Mouse (Mus musculus) erythroblast, embryonic 14.5 days (primary cell): Measurements from ENCODE around the gene Smagp. TPM values are rescaled to one million over a fixed set of nuclear protein-coding genes. Genes with fewer than 3 reads are reported as not detected.

Experiments used
- H3K27me3 ChIP-seq: 2 replicates; pipeline ENCODE4 v1.6.1; 2012; ENCODE audit warnings: inconsistent platforms; ENCODE audit not compliant: control insufficient read depth
- H3K36me3 ChIP-seq: 2 replicates; pipeline ENCODE4 v1.6.1; 2012; ENCODE audit warnings: mild to moderate bottlenecking, inconsistent platforms; ENCODE audit not compliant: control insufficient read depth
- H3K4me1 ChIP-seq: 2 replicates; pipeline ENCODE4 v1.6.1; 2012; ENCODE audit warnings: inconsistent platforms; ENCODE audit not compliant: control insufficient read depth
- H3K4me3 ChIP-seq: replicated peaks from 2 replicates; pipeline ENCODE3; 2012; ENCODE audit warnings: moderate library complexity, mild to moderate bottlenecking, inconsistent platforms
- H3K9me3 ChIP-seq: 2 replicates; pipeline ENCODE4 v1.6.1; 2012; ENCODE audit warnings: low read length, inconsistent platforms, mixed read lengths; ENCODE audit not compliant: control insufficient read depth
- GATA1 ChIP-seq: IDR thresholded peaks from 2 replicates; pipeline ENCODE4 v1.6.1; 2012; ENCODE audit warnings: low read length, inconsistent platforms, mixed read lengths
- TAL1 ChIP-seq: IDR thresholded peaks from 3 replicates; pipeline ENCODE4 v1.6.1; 2012; ENCODE audit warnings: low read length, inconsistent platforms, mixed read lengths
- polyA plus RNA-seq: library from polyadenylated mRNA; stranded (reverse); fragments of >175 nt; gene quantifications from 2 replicates; pipeline ENCODE4 v1.2.3, GENCODE M21; 2012

Smagp gene
- polyA plus RNA-seq, 1 experiment = 0.44 TPM

DNA sequence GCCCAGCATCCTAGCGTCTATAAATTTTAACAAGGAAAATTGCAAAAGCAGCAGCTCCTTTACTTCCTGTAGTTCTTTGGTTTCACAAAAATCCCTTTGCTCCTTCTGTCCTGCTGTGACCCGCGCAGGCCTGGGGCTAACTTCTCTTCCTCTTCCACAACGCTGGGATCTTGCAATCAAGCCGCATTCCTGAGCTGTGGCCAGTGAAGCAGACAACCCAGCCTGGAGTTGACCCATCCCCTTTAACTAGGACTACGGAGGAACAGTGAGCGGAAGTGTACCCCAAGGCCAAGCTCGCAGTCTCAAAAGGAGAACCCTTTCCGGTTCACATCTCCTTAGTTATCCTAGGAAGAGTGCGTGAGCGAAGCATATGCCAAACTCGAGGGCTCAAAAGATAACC lies 41.8 kb upstream of the Smagp start:
- peaks cover 22% of the 10 kb centered on the region for H3K4me1 ChIP-seq
- H3K9me3 ChIP-seq = no peaks in the 10 kb centered on the region
- H3K4me3 ChIP-seq = no peak overlapping the region
- H3K36me3 ChIP-seq = no peaks in the 10 kb centered on the region
- TF ChIP-seq TAL1 = no peak
- TF ChIP-seq GATA1 = no peak
- no peaks in the 10 kb centered on the region for H3K27me3 ChIP-seq

DNA sequence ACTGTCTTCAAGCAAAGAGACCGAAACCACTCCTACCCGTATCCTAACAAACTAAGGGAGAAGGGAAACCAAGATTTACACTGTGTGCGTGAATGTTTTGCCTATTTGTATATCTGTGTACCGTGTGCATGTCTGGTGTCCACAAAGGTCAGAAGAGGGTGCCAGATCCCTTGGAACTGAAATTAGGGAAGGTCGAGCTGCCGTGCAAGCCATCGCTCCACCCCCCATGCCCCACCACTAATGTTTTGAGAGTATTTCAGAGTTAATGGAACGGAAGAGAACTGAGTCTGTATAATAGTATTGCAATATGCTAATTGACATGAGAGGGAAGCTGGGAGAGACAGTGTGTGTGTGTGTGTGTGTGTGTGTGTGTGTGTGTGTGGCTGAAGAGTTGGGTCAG lies 40.9 kb upstream of the Smagp start:
- no peaks in the 10 kb centered on the region for H3K27me3 ChIP-seq
- H3K4me1 ChIP-seq = peaks cover 22% of the 10 kb centered on the region
- TF ChIP-seq TAL1 = no peak
- TF ChIP-seq GATA1 = no peak
- H3K4me3 ChIP-seq = no peak overlapping the region
- H3K9me3 ChIP-seq = no peaks in the 10 kb centered on the region
- no peaks in the 10 kb centered on the region for H3K36me3 ChIP-seq

DNA sequence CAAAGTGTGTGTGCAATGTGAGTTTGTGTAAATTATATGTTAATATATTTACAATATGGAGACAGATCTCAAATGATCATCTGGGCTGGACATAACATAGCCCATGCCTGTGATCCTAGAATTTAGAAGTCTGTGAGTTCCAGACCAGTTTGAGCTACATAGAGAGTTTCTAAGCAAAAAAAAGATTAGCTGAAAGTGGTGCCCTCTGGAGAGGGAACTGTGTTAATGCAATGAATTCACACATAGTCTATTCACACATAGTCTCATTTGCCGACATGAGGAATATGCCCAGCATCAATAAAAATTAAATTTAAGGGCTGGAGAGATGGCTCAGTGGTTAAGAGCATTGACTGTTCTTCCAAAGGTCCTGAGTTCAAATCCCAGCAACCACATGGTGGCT lies 39.8 kb upstream of the Smagp start:
- no peaks in the 10 kb centered on the region for H3K27me3 ChIP-seq
- no peak for TF ChIP-seq TAL1
- no peak for TF ChIP-seq GATA1
- peaks cover 22% of the 10 kb centered on the region for H3K4me1 ChIP-seq
- no peaks in the 10 kb centered on the region for H3K9me3 ChIP-seq
- H3K4me3 ChIP-seq = no peak overlapping the region
- no peaks in the 10 kb centered on the region for H3K36me3 ChIP-seq

DNA sequence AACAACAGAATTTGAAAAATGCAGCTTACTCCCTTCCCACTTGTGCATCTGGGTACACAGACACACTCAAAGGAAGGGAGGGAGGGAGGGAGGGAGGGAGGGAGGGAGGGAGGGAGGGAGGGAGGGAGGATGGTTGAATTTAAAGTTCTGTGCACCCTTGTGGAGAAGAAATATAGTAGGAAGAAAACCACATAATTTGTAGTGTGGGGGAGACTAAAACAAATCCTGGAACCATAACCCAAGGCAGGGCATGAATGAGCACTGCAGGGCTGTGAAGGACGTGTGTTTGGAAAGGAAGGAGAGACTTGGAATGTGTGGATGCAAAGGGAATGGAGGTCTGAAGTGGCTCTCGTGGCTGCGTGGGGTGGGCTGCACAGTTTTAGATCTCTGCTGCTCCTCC lies 38.7 kb upstream of the Smagp start:
- H3K9me3 ChIP-seq = no peaks in the 10 kb centered on the region
- H3K27me3 ChIP-seq = no peaks in the 10 kb centered on the region
- TF ChIP-seq GATA1 (no peak), TAL1 (no peak)
- H3K4me1 ChIP-seq = peaks cover 22% of the 10 kb centered on the region
- H3K36me3 ChIP-seq = no peaks in the 10 kb centered on the region
- H3K4me3 ChIP-seq = no peak overlapping the region

DNA sequence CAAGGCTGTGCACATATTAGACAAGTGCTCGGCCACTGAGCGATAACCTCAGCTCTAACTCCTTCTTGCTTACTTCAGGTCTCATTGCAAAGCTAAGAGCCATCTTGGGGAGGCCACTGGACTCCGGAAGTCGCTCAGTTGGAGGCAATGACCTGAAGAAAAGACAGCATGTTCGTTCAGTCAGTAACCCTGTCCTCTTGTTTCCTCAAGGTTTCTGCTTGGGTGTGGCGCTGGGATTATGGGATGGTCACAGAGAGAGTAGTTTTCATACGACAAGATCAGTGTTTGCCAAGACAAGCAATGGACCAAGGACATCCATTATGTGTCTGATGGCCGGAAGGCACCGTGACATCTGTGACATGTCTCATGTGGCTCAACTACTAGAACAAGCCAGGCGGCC lies 37.8 kb upstream of the Smagp start:
- TF ChIP-seq GATA1 = no peak
- TF ChIP-seq TAL1 = no peak
- H3K36me3 ChIP-seq = no peaks in the 10 kb centered on the region
- peaks cover under 1% of the 10 kb centered on the region for H3K27me3 ChIP-seq
- H3K9me3 ChIP-seq = no peaks in the 10 kb centered on the region
- no peak overlapping the region for H3K4me3 ChIP-seq
- H3K4me1 ChIP-seq = peaks cover 26% of the 10 kb centered on the region

DNA sequence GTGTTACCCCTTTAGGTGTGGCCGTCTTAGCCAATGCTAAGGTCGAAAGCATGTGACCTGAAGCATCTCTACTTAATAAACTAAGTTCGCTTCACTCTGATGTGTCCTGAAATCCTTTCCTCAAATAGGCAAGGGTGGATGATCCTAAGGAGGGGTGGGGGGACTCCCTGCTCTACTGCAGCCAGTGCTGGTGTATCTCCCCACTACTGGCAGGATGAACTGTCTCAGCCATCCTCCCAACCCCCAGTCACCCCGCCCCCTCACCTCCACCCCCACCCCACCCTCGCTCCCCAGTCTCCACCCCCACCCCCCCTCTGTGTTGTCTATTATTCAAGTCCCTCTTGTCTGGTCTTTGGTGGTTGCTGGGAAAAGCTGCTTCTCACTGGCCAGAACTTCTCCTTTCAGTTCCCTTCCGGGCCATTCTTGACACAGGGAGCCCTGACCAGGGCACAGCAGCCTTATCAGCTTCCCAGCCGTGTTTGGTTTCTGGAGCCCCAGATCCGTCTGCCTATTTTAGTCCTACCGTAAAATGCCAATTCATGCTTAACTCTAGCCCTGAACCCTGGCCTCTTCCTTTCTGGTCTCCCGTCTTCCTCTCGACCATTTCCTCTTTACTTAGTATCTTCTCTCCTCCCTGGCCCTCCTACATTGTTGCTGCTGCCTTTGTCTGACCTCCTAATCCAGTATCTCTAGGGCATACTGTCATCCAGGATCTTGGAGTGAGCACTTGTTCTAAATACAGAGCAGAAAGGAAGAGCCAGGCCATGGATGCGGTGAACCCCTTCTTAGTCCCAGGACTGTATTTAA lies 37.0 kb upstream of the Smagp start:
- Histone ChIP-seq H3K27me3 (peaks cover 8% of the 10 kb centered on the region), H3K4me1 (peaks cover 34% of the 10 kb centered on the region), H3K9me3 (no peaks in the 10 kb centered on the region), H3K4me3 (peak overlapping the region; percentile 19), H3K36me3 (no peaks in the 10 kb centered on the region)
- TF ChIP-seq GATA1 = no peak
- TF ChIP-seq TAL1 = no peak

DNA sequence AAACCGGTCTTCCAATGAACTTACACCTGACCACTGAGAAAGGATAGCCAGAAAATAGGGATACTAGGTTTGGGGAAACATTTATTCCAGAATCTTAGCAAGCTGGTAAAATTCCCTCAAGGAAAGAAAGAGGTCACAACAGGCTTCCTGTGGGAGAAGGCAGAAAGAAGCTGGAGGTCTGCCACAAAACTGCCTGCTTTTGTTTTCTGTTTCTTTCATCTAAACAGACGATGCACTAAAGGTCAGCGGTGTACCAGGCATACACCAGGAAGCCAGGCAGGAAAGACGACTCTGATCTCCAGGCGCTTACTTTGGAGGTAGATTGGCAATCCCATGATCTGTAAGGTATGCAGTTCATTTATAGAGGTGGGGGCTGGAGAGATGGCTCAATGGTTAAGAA lies 34.1 kb upstream of the Smagp start:
- Histone ChIP-seq H3K27me3 (peaks cover 22% of the 10 kb centered on the region), H3K4me1 (peaks cover 53% of the 10 kb centered on the region), H3K4me3 (no peak overlapping the region), H3K9me3 (no peaks in the 10 kb centered on the region), H3K36me3 (no peaks in the 10 kb centered on the region)
- no peak for TF ChIP-seq GATA1
- TF ChIP-seq TAL1 = no peak

DNA sequence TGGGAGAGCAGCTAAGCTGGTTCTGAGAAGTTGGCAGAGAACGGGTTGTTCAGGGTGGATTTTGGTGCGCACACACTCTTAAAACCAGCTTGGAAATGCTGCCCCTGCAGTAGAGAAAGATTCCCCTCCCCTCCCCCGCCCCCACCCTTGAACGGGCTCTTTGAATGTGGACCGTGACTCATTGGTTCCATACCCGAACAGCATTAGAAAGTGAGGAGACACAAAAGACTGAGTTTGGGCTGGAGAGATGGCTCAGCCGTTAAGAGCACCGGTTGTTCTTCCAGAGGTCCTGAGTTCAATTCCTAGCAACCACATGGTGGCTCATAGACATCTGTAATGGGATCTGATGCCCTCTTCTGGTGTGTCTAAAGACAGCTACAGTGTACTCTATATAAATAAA lies 33.3 kb upstream of the Smagp start:
- Histone ChIP-seq H3K4me1 (peaks cover 53% of the 10 kb centered on the region), H3K4me3 (no peak overlapping the region), H3K9me3 (no peaks in the 10 kb centered on the region), H3K36me3 (no peaks in the 10 kb centered on the region), H3K27me3 (peaks cover 22% of the 10 kb centered on the region)
- no peak for TF ChIP-seq TAL1

DNA sequence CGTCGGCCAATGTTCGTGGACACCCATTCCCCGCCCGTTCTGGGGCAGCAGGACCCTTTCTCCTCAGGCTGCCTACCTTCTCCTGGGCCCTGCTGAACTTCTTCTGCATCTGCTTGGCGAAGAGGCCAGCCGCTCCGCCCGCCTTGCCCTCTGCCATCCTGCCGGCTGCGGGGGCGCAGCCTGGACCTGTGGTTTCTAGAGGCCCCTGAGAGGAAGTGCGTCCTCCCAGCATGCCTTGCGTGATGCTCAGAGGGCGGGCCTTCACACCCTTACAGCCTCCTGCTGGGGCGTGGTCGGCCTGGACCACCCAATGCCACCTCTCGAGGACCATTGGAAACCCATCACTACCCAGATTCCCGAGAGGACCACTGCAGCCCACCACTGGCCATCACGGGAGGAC lies 32.6 kb upstream of the Smagp start, which contains the start of gene Bin2:
Bin2 (minus strand) TSS at position 217 of the 400 bp plus-strand sequence.
- Histone ChIP-seq H3K4me3 (peak within 1 kb of the TSS; percentile 71), H3K27me3 (peaks cover 22% of the 10 kb centered on the region), H3K4me1 (peaks cover 50% of the 10 kb centered on the region), H3K36me3 (no peaks in the 10 kb centered on the region), H3K9me3 (no peaks in the 10 kb centered on the region)
- TF ChIP-seq GATA1 (no peak), TAL1 (no peak)

DNA sequence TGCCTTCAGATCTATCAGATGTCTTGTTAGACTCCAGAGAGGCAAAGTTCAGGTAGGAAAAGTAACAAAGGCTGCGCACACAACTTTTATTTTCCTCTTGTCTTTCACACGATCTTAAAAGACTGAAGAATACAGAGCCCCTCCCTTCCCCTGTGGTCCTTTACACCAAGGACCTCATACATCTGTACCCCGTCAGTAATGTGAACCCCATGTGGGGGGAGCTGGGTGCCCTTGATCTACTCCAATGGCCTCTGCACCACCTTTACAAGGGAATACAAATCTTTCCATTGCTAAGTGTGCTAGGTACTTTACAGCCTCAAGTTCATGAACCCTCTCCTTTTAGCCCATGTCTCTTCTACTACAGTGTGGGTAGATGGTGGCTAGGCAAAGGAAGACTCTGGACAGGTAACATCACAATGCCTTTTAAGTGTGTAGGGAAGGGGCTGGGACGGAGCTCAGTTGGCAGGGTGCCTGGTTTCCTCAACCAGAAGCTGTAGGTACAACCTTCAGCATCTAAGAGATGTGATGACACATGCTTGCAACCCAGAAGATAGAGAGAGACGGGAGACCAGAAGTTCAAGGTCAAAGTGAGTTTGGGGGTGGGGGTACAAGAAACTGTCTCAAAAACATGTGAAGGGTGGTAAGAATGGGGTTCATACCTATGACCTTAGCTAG lies 31.3 kb upstream of the Smagp start:
- peaks cover 37% of the 10 kb centered on the region for H3K4me1 ChIP-seq
- TF ChIP-seq TAL1 (no peak), GATA1 (no peak)
- H3K27me3 ChIP-seq = peaks cover 22% of the 10 kb centered on the region
- H3K9me3 ChIP-seq = no peaks in the 10 kb centered on the region
- H3K36me3 ChIP-seq = no peaks in the 10 kb centered on the region
- no peak overlapping the region for H3K4me3 ChIP-seq
